Mouse (Mus musculus) heart, postnatal 0 days (tissue): ENCODE data around the gene Ucp3. TPM values are rescaled to one million over a fixed set of nuclear protein-coding genes. Genes with fewer than 3 reads are reported as not detected.
A peak's percentile ranks its signal among the peaks of the same experiment; 100 is the strongest.

Source experiments
- ATAC-seq: fragments of 200-750 bp; cut with Nextera tagmentation; 2 replicates; pipeline ENCODE4 v1.8.0; 2017; ENCODE audit warnings: low read depth, moderate number of reproducible peaks, moderate library complexity; ENCODE audit not compliant: insufficient read depth
- DNase-seq: peaks from one replicate; pipeline ENCODE4 v3.0.0-alpha.2; 2016; ENCODE audit warnings: low spot score
- H3K27ac ChIP-seq: fragments of 300-500 bp; sonication (generic); 2 replicates; pipeline ENCODE4 v1.5.1; 2014; ENCODE audit warnings: low read depth, mild to moderate bottlenecking
- H3K27me3 ChIP-seq: fragments of 300-500 bp; sonication (generic); 2 replicates; pipeline ENCODE4 v1.6.1; 2014; ENCODE audit warnings: low read length, mixed read lengths; ENCODE audit not compliant: control insufficient read depth, insufficient read depth
- H3K36me3 ChIP-seq: fragments of 300-500 bp; sonication (generic); replicated peaks from 2 replicates; pipeline ENCODE4 v1.6.1; 2014; ENCODE audit warnings: low read length, mixed read lengths; ENCODE audit not compliant: control insufficient read depth, insufficient read depth
- H3K4me1 ChIP-seq: fragments of 300-500 bp; sonication (generic); 2 replicates; pipeline ENCODE4 v1.6.1; 2014; ENCODE audit warnings: antibody characterized with exemption; ENCODE audit not compliant: control insufficient read depth, insufficient read depth
- H3K4me2 ChIP-seq: fragments of 300-500 bp; sonication (generic); 2 replicates; pipeline ENCODE4 v1.6.1; 2014; ENCODE audit warnings: low read depth, mild to moderate bottlenecking, low read length, moderate library complexity
- H3K4me3 ChIP-seq: fragments of 300-500 bp; sonication (generic); 2 replicates; pipeline ENCODE4 v1.5.1; 2014; ENCODE audit warnings: low read depth, low read length
- H3K9ac ChIP-seq: fragments of 300-500 bp; sonication (generic); replicated peaks from 2 replicates; pipeline ENCODE4 v1.6.1; 2014; ENCODE audit warnings: low read depth, low read length, mixed read lengths
- H3K9me3 ChIP-seq: fragments of 300-500 bp; sonication (generic); replicated peaks from 2 replicates; pipeline ENCODE4 v1.6.1; 2016; ENCODE audit warnings: low read length; ENCODE audit not compliant: control insufficient read depth
- CTCF ChIP-seq: IDR thresholded peaks from 2 replicates; pipeline ENCODE4 v1.5.1; 2016; ENCODE audit warnings: antibody characterized with exemption, control low read depth, low read depth
- EP300 ChIP-seq: IDR thresholded peaks from 2 replicates; pipeline ENCODE4 v1.6.1; 2016; ENCODE audit warnings: antibody characterized with exemption, low read depth
- WGBS: fragments of 180-500 bp; shearing (Covaris S2); extraction: QIAGEN DNeasy Blood & Tissue Kit; methylation state at CpG from one replicate; pipeline ENCODE4 v1.1.7; 2014; 5-methylcytosine and 5-hydroxymethylcytosine counted together
- polyA plus RNA-seq: library from polyadenylated mRNA; unstranded; fragments of >200 nt; fragmentation: Nextera tagmentation; extraction: Ambion mirVana; gene quantifications from 2 replicates; pipeline ENCODE4 v1.2.1, GENCODE M21; 2015
- total RNA-seq: library from RNA; depleted of rRNA; stranded (reverse); fragments of >200 nt; gene quantifications from 2 replicates; pipeline ENCODE4 v1.2.3, GENCODE M21; 2014; ENCODE audit warnings: low replicate concordance

Ucp3 gene
- total and polyA plus RNA-seq, 2 experiments from 2014 or later: 15.6 to 17.6 TPM

DNA sequence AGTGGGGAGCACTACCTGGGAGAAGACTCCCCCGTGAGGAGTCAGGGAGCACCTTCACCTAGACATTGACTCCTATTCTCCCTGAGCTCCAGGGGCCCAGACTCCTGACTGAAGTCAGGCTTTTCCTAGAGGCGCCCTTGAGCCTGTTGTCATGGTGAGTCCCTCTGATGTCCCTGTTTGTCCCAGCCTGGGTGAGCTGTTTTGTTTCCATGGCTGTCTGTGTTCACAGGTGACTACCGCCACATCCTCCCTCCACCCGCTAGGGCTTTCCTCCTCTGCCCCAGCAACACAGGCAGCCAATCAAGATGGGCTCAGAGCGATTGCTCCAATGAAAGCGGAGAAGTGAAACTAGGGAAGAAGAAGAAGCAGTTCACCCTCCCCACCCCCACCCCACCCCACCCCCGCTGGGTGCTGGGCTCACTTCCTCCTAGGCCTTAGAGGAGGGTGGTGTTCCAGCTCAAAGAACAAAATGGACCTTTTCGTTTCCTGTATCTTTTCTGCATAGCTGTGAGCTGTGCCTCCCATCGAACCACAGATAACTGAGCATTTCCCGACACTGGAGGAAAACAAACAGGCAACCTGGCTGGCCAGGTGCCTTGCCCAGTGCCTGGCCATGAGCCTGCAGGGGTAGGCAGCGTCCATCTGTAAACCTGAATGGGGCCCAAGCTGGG, 22.9 kb downstream of the Ucp3 start:
- H3K4me2 ChIP-seq: peak overlapping the region; percentile 68
- no peaks in the 10 kb centered on the region for H3K9me3 ChIP-seq
- TF ChIP-seq CTCF (no peak), EP300 (peak; percentile 54; the same call in 1 of the 2 replicates)
- H3K36me3 ChIP-seq: peaks cover 25% of the 10 kb centered on the region; the same call in 1 of the 2 replicates
- ATAC-seq (peak; percentile 78), DNase-seq (peak; percentile 88)
- H3K27ac ChIP-seq: peak overlapping the region; percentile 80
- no peaks in the 10 kb centered on the region for H3K27me3 ChIP-seq
- H3K4me3 ChIP-seq: peak overlapping the region; percentile 56
- peaks cover 21% of the 10 kb centered on the region for H3K4me1 ChIP-seq
- 28% methylated on average over 11 of the region's 11 CpGs for WGBS
- peak overlapping the region; percentile 30 for H3K9ac ChIP-seq

DNA sequence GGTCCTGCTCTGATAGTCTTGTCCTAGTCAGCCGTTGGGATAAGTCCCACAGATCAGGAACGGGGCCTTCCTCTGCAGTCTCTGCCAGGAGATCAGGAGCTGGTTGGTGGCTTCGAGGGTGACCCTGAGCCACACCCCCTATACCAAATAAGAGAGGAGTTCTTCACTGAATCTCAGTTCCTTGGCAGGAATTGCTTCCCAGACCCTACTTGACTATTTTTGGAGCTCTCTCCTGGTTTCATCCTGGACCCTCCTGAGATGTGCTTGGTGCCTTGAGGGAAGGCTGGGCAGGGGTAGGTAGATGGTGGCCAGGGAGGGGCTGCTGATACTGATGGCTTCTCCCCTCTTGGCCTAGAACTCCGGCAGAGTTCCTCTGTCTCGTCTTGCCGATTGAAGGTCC, 23.6 kb downstream of the Ucp3 start:
- WGBS: 65% methylated on average over 6 of the region's 6 CpGs
- H3K4me3 ChIP-seq: 0 out of 2 replicates have a peak overlapping the region, but pooled peaks have one; percentile 0

DNA sequence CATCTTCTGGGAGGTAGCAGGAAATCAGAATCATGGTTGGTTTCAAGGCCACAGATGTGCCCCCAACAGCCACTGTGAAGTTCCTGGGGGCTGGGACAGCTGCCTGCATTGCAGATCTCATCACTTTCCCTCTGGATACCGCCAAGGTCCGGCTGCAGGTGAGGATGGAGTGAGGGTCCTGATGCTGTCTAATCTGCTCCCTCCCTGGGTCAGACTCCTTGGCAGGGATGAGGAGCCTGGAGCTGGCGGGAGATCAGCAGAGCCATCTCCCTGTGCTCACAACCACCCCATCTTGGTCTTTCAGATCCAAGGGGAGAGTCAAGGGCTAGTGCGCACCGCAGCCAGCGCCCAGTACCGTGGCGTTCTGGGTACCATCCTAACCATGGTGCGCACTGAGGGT, 24.0 kb downstream of the Ucp3 start:
- DNase-seq (no peak), ATAC-seq (no peak)
- no peak overlapping the region for H3K4me3 ChIP-seq
- H3K9me3 ChIP-seq: no peaks in the 10 kb centered on the region
- peaks cover 25% of the 10 kb centered on the region; the same call in 1 of the 2 replicates for H3K36me3 ChIP-seq
- H3K9ac ChIP-seq: no peak overlapping the region
- H3K27ac ChIP-seq: no peak overlapping the region
- peaks cover 21% of the 10 kb centered on the region for H3K4me1 ChIP-seq
- H3K4me2 ChIP-seq: no peak overlapping the region
- no peaks in the 10 kb centered on the region for H3K27me3 ChIP-seq
- 93% methylated on average over 9 of the region's 9 CpGs for WGBS
- TF ChIP-seq CTCF: no peak
- TF ChIP-seq EP300: no peak

More for the DNA sequence above, 23.6 kb downstream of the Ucp3 start:
- Histone ChIP-seq H3K9me3 (no peaks in the 10 kb centered on the region), H3K9ac (no peak overlapping the region), H3K4me2 (peak overlapping the region; percentile 68; the same call in 1 of the 2 replicates), H3K27ac (peak overlapping the region; percentile 50), H3K36me3 (peaks cover 25% of the 10 kb centered on the region; the same call in 1 of the 2 replicates), H3K27me3 (no peaks in the 10 kb centered on the region), H3K4me1 (peaks cover 21% of the 10 kb centered on the region)
- TF ChIP-seq CTCF (no peak), EP300 (no peak)
- DNase-seq (no peak), ATAC-seq (no peak)

DNA sequence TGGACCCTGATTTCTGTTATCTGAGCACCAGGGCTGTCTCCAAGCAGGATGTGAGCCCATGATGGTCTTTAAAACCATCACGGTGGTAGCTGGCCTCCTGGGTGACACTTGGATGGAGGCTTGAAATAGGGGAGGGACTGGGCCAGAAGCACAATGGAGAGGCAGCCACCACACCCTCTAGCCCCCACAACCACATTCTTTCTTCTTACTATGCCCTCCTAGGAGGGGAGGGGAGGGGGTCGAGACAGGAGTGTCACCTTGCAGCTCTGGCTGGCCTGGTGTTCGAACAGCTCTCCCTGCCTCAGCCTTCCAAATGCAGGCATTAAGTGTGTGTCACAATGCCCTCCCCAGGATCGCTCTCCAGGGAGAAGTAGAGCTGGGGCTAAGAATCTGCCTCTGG, 24.6 kb downstream of the Ucp3 start:
- no peak overlapping the region for H3K27ac ChIP-seq
- H3K9me3 ChIP-seq: no peaks in the 10 kb centered on the region
- no peak for DNase-seq
- 71% methylated on average over 4 of the region's 4 CpGs for WGBS
- peaks cover 25% of the 10 kb centered on the region; the same call in 1 of the 2 replicates for H3K36me3 ChIP-seq
- no peak overlapping the region for H3K4me2 ChIP-seq
- no peak for TF ChIP-seq EP300
- no peak for TF ChIP-seq CTCF
- H3K4me1 ChIP-seq: peaks cover 21% of the 10 kb centered on the region
- H3K4me3 ChIP-seq: no peak overlapping the region
- H3K27me3 ChIP-seq: no peaks in the 10 kb centered on the region
- no peak overlapping the region for H3K9ac ChIP-seq
- ATAC-seq: no peak

DNA sequence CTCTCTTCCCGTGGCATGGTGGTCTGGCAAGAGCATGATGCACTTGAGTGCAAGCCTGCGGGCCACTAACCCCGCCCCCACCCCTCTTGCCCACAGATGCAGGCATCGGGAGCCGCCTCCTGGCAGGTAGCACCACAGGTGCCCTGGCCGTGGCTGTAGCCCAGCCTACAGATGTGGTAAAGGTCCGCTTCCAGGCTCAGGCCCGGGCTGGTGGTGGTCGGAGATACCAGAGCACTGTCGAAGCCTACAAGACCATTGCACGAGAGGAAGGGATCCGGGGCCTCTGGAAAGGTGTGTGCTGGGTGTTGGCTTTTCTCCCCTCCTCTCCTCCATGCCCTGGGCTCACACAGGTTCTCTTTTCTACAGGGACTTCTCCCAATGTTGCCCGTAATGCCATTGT, 25.2 kb downstream of the Ucp3 start:
- Histone ChIP-seq H3K36me3 (peaks cover 25% of the 10 kb centered on the region; the same call in 1 of the 2 replicates), H3K9me3 (no peaks in the 10 kb centered on the region), H3K27ac (no peak overlapping the region), H3K9ac (no peak overlapping the region), H3K4me3 (no peak overlapping the region), H3K27me3 (no peaks in the 10 kb centered on the region), H3K4me2 (no peak overlapping the region), H3K4me1 (peaks cover 21% of the 10 kb centered on the region)
- no peak for DNase-seq
- TF ChIP-seq EP300: no peak
- TF ChIP-seq CTCF: no peak
- 90% methylated on average over 13 of the region's 13 CpGs for WGBS
- no peak for ATAC-seq
